Mouse (Mus musculus) kidney, embryonic 15.5 days (tissue): ENCODE measurements around the gene Gm20696. TPM values are rescaled to one million over a fixed set of nuclear protein-coding genes. Genes with fewer than 3 reads are reported as not detected.

Experiments used
- ATAC-seq: fragments of 200-750 bp; cut with Nextera tagmentation; replicated peaks from 2 replicates; pipeline ENCODE4 v1.8.0; 2017; ENCODE audit warnings: moderate TSS enrichment; ENCODE audit not compliant: low FRiP score
- H3K27ac ChIP-seq: fragments of 300-500 bp; sonication (generic); 2 replicates; pipeline ENCODE4 v1.5.1; 2015; ENCODE audit warnings: mild to moderate bottlenecking, inconsistent platforms
- H3K27me3 ChIP-seq: fragments of 300-500 bp; sonication (generic); 2 replicates; pipeline ENCODE4 v1.6.1; 2015; ENCODE audit warnings: inconsistent platforms
- H3K36me3 ChIP-seq: fragments of 300-500 bp; sonication (generic); 2 replicates; pipeline ENCODE4 v1.6.1; 2015; ENCODE audit warnings: inconsistent platforms
- H3K4me1 ChIP-seq: fragments of 300-500 bp; sonication (generic); 2 replicates; pipeline ENCODE4 v1.6.1; 2015; ENCODE audit warnings: inconsistent platforms
- H3K4me2 ChIP-seq: fragments of 300-500 bp; sonication (generic); 2 replicates; pipeline ENCODE4 v1.6.1; 2015; ENCODE audit warnings: moderate library complexity, mild to moderate bottlenecking, inconsistent platforms
- H3K4me3 ChIP-seq: fragments of 300-500 bp; sonication (generic); replicated peaks from 2 replicates; pipeline ENCODE4 v1.5.1; 2015; ENCODE audit warnings: mild to moderate bottlenecking, inconsistent platforms
- H3K9ac ChIP-seq: fragments of 300-500 bp; sonication (generic); 2 replicates; pipeline ENCODE4 v1.6.1; 2015; ENCODE audit warnings: mild to moderate bottlenecking, inconsistent platforms
- H3K9me3 ChIP-seq: fragments of 300-500 bp; sonication (generic); replicated peaks from 2 replicates; pipeline ENCODE4 v1.6.1; 2016; ENCODE audit warnings: inconsistent platforms
- WGBS: fragments of 180-500 bp; shearing (Covaris S2); methylation state at CpG from one replicate; pipeline ENCODE4 v1.1.7; 2015; ENCODE audit warnings: mixed read lengths; 5-methylcytosine and 5-hydroxymethylcytosine counted together
- polyA plus RNA-seq: library from polyadenylated mRNA; unstranded; fragments of >200 nt; fragmentation: Nextera tagmentation; extraction: Ambion mirVana; gene quantifications from 2 replicates; pipeline ENCODE4 v1.2.1, GENCODE M21; 2015

Gm20696 gene
- 3.8 and 4.0 TPM in 2 replicates for polyA plus RNA-seq

DNA sequence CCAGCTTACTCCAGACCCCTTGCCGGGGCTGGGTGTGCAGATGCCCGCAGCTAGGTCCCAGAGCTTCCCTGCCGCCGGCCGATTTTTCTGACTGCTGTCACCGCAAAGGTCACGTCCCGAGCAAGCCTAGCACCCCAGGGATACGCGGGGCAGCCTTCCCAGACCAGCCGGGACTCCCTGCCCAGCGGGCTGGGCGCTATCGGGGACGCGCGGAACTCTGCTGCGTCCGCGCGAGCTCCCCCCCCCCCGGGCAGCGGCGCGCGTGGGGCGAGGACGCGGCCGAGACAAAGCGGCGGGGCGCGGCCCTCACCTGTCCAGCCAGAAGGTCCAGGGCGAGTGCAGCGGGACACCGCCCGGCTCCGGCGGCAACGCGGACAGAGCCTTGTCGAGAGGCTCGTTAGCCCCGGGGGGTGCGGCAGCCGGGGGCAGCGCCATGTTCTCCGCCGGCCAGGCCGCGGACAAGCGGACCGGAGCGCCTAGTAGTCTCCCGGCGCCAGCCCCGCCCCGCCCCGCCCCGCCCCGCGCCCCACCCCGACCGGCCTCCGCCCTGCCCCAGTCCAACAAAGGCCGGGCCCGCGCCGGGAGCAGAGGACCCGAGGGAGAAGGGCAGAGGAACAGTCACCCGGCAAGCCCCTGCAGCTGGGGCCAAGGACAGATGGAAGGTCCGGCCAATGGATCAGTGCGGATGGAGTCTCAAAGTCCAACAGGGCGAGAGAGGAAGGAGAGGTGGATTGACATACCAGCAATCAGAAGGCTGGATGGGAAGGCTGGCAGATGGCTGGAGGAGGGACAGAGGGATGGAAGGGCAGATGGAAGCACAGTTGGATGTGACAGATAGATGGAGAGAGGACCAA is at the start of gene Gm20696, which contains the start of gene Eif4e3:
Gene Gm20696 (minus strand): TSS at position 480 of the 854 bp plus-strand sequence.
Gene Eif4e3 (minus strand): TSS at position 454 of the 854 bp plus-strand sequence.
- under 1% methylated on average over 63 of the region's 75 CpGs for WGBS

DNA sequence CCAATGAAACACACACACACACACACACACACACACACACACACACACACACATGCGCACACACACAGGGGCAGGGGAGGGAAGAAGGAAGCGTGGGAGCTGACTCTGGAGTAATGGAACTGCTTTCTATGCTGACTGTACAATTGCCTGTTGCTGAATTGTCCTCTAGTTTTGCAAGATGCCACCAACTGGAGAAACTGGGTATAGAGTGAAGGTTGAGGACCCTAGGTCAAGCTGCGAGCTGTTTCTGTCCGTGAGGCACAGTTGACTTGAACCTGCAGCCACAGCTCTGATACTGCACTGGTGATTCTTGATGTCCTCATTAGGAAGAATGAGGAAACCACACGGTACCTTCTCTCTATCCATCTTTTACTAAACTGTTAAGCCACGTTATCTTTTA is 49.3 kb upstream of the Gm20696 start:
- 68% methylated on average over 6 of the region's 6 CpGs for WGBS
- Histone ChIP-seq H3K4me3 (no peak overlapping the region), H3K9ac (no peak overlapping the region), H3K27ac (no peak overlapping the region), H3K4me1 (no peaks in the 10 kb centered on the region), H3K27me3 (0 out of 2 replicates have a peak, but pooled peaks cover 9% of the 10 kb centered on the region), H3K36me3 (no peaks in the 10 kb centered on the region), H3K4me2 (no peak overlapping the region), H3K9me3 (no peaks in the 10 kb centered on the region)
- ATAC-seq, result no peak

More for the DNA sequence above, at the start of gene Gm20696, which contains the start of gene Eif4e3:
- H3K27ac ChIP-seq, result peak within 1 kb of the TSS; percentile 83
- H3K9ac ChIP-seq, result peak within 1 kb of the TSS; percentile 73
- H3K9me3 ChIP-seq, result no peaks in the 10 kb centered on the region
- H3K27me3 ChIP-seq, result peaks cover 9% of the 10 kb centered on the region; the same call in 1 of the 2 replicates
- peak within 1 kb of the TSS; percentile 80 for H3K4me3 ChIP-seq
- peaks cover 40% of the 10 kb centered on the region for H3K4me1 ChIP-seq
- peak within 1 kb of the TSS; percentile 88 for H3K4me2 ChIP-seq
- H3K36me3 ChIP-seq, result no peaks in the 10 kb centered on the region
- ATAC-seq, result peak; percentile 85

DNA sequence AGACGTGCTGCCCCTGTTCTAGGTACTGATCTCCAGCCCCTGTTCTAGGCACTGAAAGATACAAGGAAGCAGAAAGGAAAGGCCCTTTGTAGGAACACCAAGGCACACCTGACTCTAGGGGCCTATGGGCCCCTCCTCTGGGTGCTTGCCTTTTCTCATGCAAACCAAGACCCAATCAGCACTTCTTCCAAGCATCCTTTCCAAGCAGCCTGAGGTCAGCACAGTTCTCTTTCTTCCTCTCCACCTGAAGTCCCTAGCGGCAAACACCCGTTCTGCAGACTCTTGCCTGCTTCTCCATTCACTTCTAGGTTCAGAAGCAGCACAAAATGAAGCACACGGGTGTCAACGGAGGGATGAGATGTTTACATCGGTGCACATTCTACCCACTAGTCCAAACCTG is 48.6 kb upstream of the Gm20696 start:
- Histone ChIP-seq H3K36me3 (no peaks in the 10 kb centered on the region), H3K4me3 (no peak overlapping the region), H3K27me3 (peaks cover 9% of the 10 kb centered on the region; the same call in 1 of the 2 replicates), H3K9me3 (no peaks in the 10 kb centered on the region), H3K9ac (no peak overlapping the region), H3K4me1 (no peaks in the 10 kb centered on the region), H3K4me2 (no peak overlapping the region), H3K27ac (no peak overlapping the region)
- no peak for ATAC-seq
- 64% methylated on average over 6 of the region's 6 CpGs for WGBS

DNA sequence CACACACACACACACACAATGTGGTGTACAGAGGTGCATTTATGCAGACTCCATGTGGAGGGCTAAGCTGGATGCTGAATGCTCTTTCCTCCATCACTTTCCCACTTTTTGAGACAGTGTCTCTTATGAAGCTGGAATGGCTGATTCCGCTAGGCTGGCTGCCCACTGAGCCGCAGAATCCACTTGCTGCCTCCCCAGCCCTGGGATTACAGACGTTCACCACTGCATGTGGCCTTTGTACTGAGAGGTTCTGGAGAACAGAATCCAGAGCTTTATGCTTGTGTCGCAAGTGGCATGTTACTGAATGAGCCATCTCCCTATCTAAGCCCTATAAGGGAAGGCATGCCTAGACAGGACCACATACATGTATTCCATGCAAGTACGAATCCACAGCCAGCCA is 46.7 kb upstream of the Gm20696 start:
- WGBS, result 84% methylated on average over 5 of the region's 5 CpGs
- no peaks in the 10 kb centered on the region for H3K4me1 ChIP-seq
- no peaks in the 10 kb centered on the region for H3K9me3 ChIP-seq
- no peak overlapping the region for H3K4me3 ChIP-seq
- H3K36me3 ChIP-seq, result no peaks in the 10 kb centered on the region
- no peak overlapping the region for H3K9ac ChIP-seq
- H3K4me2 ChIP-seq, result no peak overlapping the region
- peaks cover 12% of the 10 kb centered on the region; the same call in 1 of the 2 replicates for H3K27me3 ChIP-seq
- H3K27ac ChIP-seq, result no peak overlapping the region
- ATAC-seq, result no peak

DNA sequence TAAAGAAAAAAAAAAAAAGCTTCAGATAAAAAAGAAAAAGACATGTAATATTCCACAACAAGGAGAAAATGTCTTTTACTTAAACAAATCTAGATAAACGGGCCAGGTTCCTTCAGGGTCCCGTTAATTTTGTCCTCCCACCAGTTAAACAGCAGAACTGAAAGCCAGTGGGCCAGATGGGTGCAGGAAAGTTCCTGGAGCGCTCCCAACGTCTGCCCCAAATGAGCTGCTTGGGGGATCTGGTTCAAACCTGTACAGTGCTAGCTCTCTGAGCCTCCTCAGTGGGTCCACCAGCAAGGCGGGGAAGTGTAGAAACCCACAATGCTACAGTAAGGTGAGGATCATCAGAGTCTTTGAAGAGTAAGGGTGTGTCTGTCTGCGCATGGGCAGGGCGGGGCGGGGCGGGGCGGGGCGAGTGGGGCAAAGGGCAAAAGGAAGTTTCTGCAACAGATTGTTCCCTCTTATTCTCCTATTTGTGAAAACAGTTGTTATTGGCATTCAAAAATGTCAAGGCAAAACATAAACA is 45.0 kb upstream of the Gm20696 start:
- 70% methylated on average over 11 of the region's 11 CpGs for WGBS
- no peak overlapping the region for H3K27ac ChIP-seq
- peaks cover 8% of the 10 kb centered on the region; the same call in 1 of the 2 replicates for H3K27me3 ChIP-seq
- H3K4me1 ChIP-seq, result no peaks in the 10 kb centered on the region
- ATAC-seq, result no peak
- no peak overlapping the region for H3K9ac ChIP-seq
- H3K4me2 ChIP-seq, result no peak overlapping the region
- H3K4me3 ChIP-seq, result no peak overlapping the region
- H3K9me3 ChIP-seq, result no peaks in the 10 kb centered on the region
- no peaks in the 10 kb centered on the region for H3K36me3 ChIP-seq

DNA sequence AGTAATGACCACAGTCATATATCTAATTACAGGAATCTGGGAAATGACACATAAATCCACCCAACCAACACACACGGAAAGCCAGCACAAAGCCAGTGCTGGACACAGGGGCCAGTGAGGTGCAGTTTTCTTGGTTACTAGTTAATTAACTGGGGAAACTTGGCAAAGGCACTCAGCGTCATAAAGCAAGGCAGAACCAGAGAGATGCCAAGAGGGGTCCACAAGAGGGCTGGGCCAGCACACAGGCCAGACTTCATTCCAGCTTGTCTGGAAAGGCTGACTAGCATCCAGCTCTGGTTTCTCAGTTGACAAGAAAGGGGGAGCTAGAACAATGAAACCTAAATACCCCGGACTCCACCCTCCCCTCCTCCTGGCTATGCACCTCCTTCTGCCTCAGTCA is 33.9 kb upstream of the Gm20696 start:
- H3K27ac ChIP-seq, result peak overlapping the region; percentile 56; the same call in 1 of the 2 replicates
- no peaks in the 10 kb centered on the region for H3K36me3 ChIP-seq
- ATAC-seq, result peak; percentile 78
- H3K4me2 ChIP-seq, result no peak overlapping the region
- H3K9ac ChIP-seq, result no peak overlapping the region
- H3K27me3 ChIP-seq, result peaks cover 30% of the 10 kb centered on the region
- peaks cover 15% of the 10 kb centered on the region for H3K4me1 ChIP-seq
- no peaks in the 10 kb centered on the region for H3K9me3 ChIP-seq
- 28% methylated on average over 3 of the region's 3 CpGs for WGBS
- no peak overlapping the region for H3K4me3 ChIP-seq

DNA sequence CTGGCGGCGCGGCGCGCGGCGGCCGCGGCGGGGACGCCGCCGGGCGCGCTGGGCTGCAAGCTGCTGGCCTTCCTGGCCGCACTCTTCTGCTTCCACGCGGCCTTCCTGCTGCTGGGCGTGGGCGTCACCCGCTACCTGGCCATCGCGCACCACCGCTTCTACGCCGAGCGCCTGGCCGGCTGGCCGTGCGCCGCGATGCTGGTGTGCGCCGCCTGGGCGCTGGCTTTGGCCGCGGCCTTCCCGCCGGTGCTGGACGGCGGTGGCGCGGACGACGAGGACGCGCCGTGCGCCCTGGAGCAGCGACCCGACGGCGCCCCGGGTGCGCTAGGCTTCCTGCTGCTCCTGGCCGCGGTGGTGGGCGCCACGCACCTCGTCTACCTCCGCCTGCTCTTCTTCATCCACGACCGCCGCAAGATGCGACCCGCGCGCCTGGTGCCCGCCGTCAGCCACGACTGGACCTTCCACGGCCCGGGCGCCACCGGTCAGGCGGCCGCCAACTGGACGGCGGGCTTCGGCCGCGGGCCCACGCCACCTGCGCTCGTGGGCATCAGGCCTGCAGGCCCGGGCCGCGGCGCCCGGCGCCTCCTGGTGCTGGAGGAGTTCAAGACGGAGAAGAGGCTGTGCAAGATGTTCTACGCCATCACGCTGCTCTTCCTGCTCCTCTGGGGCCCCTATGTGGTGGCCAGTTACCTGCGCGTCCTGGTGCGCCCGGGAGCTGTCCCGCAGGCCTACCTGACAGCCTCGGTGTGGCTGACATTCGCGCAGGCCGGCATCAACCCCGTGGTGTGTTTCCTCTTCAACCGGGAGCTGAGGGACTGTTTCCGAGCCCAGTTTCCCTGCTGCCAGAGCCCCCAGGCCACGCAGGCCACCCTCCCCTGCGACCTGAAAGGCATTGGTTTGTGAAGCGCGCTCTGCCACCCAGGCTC is 26.6 kb upstream of the Gm20696 start:
- peaks cover 93% of the 10 kb centered on the region for H3K27me3 ChIP-seq
- peak overlapping the region; percentile 67 for H3K9ac ChIP-seq
- ATAC-seq, result peak; percentile 63
- H3K9me3 ChIP-seq, result no peaks in the 10 kb centered on the region
- no peaks in the 10 kb centered on the region for H3K36me3 ChIP-seq
- H3K27ac ChIP-seq, result no peak overlapping the region
- peaks cover 18% of the 10 kb centered on the region for H3K4me1 ChIP-seq
- H3K4me2 ChIP-seq, result peak overlapping the region; percentile 96
- peak overlapping the region; percentile 79 for H3K4me3 ChIP-seq
- WGBS, result 1% methylated on average over 110 of the region's 110 CpGs

DNA sequence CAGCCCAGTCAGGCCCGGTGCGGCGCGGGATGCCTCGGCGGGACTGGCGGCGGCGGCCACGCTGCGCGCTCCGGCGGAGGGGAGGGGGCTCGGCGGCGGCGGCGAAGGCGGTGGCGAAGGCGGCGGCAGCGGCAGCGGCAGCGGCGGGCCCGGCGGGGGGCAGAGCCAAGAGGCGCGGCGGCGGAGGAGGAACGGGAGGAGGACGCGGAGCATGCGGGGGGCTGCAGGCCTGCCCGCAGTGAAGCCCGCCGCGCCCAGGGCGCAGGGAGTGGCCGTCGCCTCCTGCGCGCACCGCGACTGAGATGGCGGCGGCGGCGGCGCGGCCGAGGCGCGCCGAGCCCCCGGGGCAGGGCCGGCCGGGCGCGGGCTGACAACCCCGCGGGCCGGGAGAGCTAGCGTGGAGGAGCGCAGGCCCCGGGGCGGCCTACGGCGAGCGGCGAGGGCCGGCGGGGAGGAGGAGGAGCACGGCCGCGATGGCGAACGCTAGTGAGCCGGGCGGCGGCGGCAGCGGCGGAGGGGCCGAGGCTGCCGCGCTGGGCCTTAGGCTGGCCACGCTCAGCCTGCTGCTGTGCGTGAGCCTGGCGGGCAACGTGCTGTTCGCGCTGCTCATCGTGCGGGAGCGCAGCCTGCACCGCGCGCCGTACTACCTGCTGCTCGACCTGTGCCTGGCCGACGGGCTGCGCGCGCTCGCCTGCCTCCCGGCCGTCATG is 25.8 kb upstream of the Gm20696 start, which contains the start of gene Gpr27:
Gene Gpr27 (plus strand): TSS at position 474 of the 710 bp plus-strand sequence.
- Histone ChIP-seq H3K9me3 (no peaks in the 10 kb centered on the region), H3K36me3 (no peaks in the 10 kb centered on the region), H3K27me3 (peaks cover 86% of the 10 kb centered on the region), H3K4me1 (peaks cover 18% of the 10 kb centered on the region), H3K27ac (no peak within 1 kb of the TSS), H3K9ac (peak within 1 kb of the TSS; percentile 67), H3K4me3 (peak within 1 kb of the TSS; percentile 79), H3K4me2 (peak within 1 kb of the TSS; percentile 96)
- peak; percentile 82 for ATAC-seq
- WGBS, result under 1% methylated on average over 79 of the region's 112 CpGs

DNA sequence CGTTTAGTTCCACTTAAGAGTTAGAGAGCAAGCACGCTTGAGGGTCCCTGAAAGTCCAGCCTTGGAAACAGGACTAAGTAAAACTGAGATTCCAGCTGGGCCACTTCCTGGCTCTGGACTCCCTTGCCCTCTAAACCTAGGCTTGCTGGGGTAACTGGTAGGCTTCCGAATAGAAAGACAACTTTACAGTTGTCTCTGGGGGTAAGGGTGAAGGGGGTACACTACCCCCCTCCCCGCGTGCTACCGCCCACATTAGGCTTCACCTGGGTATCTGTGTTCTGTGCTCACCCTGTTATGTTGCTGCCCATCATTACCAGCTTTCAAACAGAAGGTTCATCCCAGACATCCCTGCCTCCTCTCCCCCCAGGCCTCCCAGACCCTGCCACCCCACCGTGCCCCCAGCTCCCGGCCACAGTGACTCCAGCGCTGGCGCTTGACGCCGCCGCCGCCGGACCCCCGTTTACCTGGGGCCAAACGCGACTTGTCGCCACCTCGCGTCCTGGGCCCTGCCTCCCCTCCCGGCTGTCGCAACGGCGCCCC is 25.1 kb upstream of the Gm20696 start:
- H3K4me2 ChIP-seq, result peak overlapping the region; percentile 96
- H3K36me3 ChIP-seq, result no peaks in the 10 kb centered on the region
- 6% methylated on average over 25 of the region's 25 CpGs for WGBS
- peaks cover 18% of the 10 kb centered on the region for H3K4me1 ChIP-seq
- no peaks in the 10 kb centered on the region for H3K9me3 ChIP-seq
- H3K27me3 ChIP-seq, result peaks cover 79% of the 10 kb centered on the region
- peak overlapping the region; percentile 67 for H3K9ac ChIP-seq
- no peak for ATAC-seq
- peak overlapping the region; percentile 79 for H3K4me3 ChIP-seq
- H3K27ac ChIP-seq, result no peak overlapping the region

DNA sequence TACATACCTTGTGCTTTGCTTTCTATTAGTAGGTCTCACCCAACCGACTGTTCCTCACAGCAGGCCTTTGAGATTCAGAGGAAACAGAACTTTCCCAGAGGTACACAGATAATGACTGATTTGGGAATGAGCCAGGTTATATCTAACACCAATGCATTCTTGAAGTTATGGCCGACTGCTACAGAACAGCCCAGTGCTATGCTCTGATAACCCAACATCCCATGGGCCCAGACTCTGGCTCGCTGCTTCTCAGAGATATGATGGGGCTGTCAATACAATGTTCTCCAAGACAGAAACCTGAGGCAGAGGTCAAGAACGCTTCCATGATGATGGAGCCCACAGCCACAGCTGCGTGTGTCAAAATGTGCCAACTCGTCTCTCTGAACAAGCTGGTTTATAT is 21.9 kb upstream of the Gm20696 start:
- H3K27me3 ChIP-seq, result peaks cover 51% of the 10 kb centered on the region
- WGBS, result 84% methylated on average over 6 of the region's 6 CpGs
- H3K27ac ChIP-seq, result no peak overlapping the region
- no peaks in the 10 kb centered on the region for H3K9me3 ChIP-seq
- ATAC-seq, result no peak
- no peaks in the 10 kb centered on the region for H3K36me3 ChIP-seq
- H3K4me3 ChIP-seq, result no peak overlapping the region
- H3K4me1 ChIP-seq, result peaks cover 12% of the 10 kb centered on the region
- H3K9ac ChIP-seq, result no peak overlapping the region
- H3K4me2 ChIP-seq, result no peak overlapping the region

DNA sequence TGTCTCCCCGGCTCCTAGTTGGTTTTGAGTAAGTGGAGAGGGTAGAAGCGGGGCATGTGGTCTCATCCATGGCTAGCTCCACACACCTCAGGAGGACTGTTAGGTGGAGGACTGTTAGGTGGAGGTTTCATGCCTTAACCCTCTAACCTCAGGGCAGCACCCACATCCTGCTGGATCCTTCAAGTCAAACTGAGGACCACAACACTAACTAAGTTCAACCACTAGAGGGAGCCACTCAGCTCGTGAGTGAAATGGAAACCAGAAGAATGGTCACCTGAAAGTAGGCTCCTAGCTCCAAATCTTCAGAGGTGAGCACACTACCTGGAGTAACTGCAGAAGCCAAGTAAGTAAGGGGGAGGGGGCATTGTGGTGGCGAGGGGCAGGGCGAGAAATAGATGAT is 18.3 kb upstream of the Gm20696 start:
- H3K27me3 ChIP-seq, result peaks cover 15% of the 10 kb centered on the region
- H3K4me3 ChIP-seq, result no peak overlapping the region
- no peaks in the 10 kb centered on the region for H3K36me3 ChIP-seq
- no peak for ATAC-seq
- no peaks in the 10 kb centered on the region for H3K9me3 ChIP-seq
- H3K4me2 ChIP-seq, result no peak overlapping the region
- no peaks in the 10 kb centered on the region for H3K4me1 ChIP-seq
- 56% methylated on average over 5 of the region's 5 CpGs for WGBS
- H3K27ac ChIP-seq, result no peak overlapping the region
- no peak overlapping the region for H3K9ac ChIP-seq
